Mouse (Mus musculus): ENCODE measurements around the gene Rtn3. TPM values are rescaled to one million over a fixed set of nuclear protein-coding genes. Genes with fewer than 3 reads are reported as not detected.
"Not testable (repeated sequence)": the region's sequence is repeated elsewhere in the genome, so short reads cannot be mapped to it uniquely, and the experiment has no call there.

The Rtn3 gene
- polyA plus RNA-seq, 1 experiment from 2014 or later = 371 TPM

- 57% methylated on average over 2 of the region's 2 CpGs for WGBS
- no peak overlapping the region for H3K9ac ChIP-seq (ENCODE audit: low read length)
- no peaks in the 10 kb centered on the region for H3K36me3 ChIP-seq (ENCODE audit: control insufficient read depth, insufficient read depth, low read length)
- no peak for ATAC-seq (ENCODE audit: low FRiP score)
- no peaks in the 10 kb centered on the region for H3K9me3 ChIP-seq (ENCODE audit: control insufficient read depth, low read length)
- no peak overlapping the region for H3K4me2 ChIP-seq
- no peak for DNase-seq (ENCODE audit: low spot score, missing footprints)
- H3K4me1 ChIP-seq (ENCODE audit: control insufficient read depth, insufficient read depth, low read length) = peaks cover 6% of the 10 kb centered on the region; the same call in 1 of the 2 replicates
- no peak overlapping the region for H3K4me3 ChIP-seq (ENCODE audit: low read depth, low read length)
- H3K27me3 ChIP-seq (ENCODE audit: control insufficient read depth, insufficient read depth, low read length) = no peaks in the 10 kb centered on the region
- H3K27ac ChIP-seq (ENCODE audit: low read depth, low read length) = no peak overlapping the region
These were observed 70.7 kb downstream of the Rtn3 start for GRCm38 (mm10) chr19:7412361-7412760.

DNA sequence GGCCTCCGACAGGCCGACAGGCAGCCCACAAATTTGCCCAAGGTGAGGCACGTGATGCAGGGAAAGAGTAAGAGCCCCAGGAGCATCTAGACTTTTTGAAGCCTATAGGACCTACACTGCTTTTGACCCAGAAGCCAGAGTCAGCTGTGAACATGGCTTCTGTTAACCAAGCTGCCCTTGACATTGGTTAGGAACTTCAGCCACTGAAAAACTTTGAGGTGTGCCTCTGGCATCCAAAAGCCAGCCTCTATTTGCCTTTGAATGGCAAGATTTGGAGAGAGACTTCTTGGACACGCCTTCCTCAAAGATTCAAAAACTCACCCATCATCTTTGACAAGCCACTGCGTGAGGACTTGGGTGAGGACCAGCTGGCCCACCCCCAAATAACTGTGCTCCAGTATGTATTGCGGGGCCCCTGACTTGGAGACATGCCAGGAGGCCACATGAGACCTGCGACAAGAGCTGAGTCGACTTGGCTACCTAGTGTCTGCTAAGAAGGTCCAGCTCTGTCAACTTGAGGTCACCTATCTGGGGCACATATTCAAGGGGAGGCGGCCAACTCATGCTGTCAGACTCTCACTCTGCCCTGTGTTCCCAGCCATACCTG, 78.4 kb downstream of the Rtn3 start:
- H3K4me2 ChIP-seq = no peak overlapping the region

GRCm38 (mm10) chr19:7400635-7401034, 82.4 kb downstream of the Rtn3 start:
- H3K9me3 ChIP-seq (ENCODE audit: control insufficient read depth, low read length) = no peaks in the 10 kb centered on the region; the same call in 1 of the 2 replicates
- ATAC-seq (ENCODE audit: low FRiP score) (no peak), DNase-seq (ENCODE audit: low spot score, missing footprints) (peak; percentile 88)
- no peak overlapping the region for H3K9ac ChIP-seq (ENCODE audit: low read length)
- no peak overlapping the region for H3K4me2 ChIP-seq
- no peaks in the 10 kb centered on the region; the same call in 1 of the 2 replicates for H3K27me3 ChIP-seq (ENCODE audit: control insufficient read depth, insufficient read depth, low read length)
- H3K4me1 ChIP-seq (ENCODE audit: control insufficient read depth, insufficient read depth, low read length) = no peaks in the 10 kb centered on the region
- 81% methylated on average over 11 of the region's 11 CpGs for WGBS
- no peak overlapping the region for H3K4me3 ChIP-seq (ENCODE audit: low read depth, low read length)
- no peak overlapping the region for H3K27ac ChIP-seq (ENCODE audit: low read depth, low read length)
- H3K36me3 ChIP-seq (ENCODE audit: control insufficient read depth, insufficient read depth, low read length) = no peaks in the 10 kb centered on the region

More for the DNA sequence above, 78.4 kb downstream of the Rtn3 start:
- Histone ChIP-seq H3K27me3 (ENCODE audit: control insufficient read depth, insufficient read depth, low read length) (no peaks in the 10 kb centered on the region), H3K36me3 (ENCODE audit: control insufficient read depth, insufficient read depth, low read length) (no peaks in the 10 kb centered on the region), H3K4me3 (ENCODE audit: low read depth, low read length) (no peak overlapping the region), H3K9me3 (ENCODE audit: control insufficient read depth, low read length) (no peaks in the 10 kb centered on the region), H3K9ac (ENCODE audit: low read length) (no peak overlapping the region), H3K4me1 (ENCODE audit: control insufficient read depth, insufficient read depth, low read length) (no peaks in the 10 kb centered on the region), H3K27ac (ENCODE audit: low read depth, low read length) (no peak overlapping the region)
- DNase-seq (ENCODE audit: low spot score, missing footprints) (no peak), ATAC-seq (ENCODE audit: low FRiP score) (no peak)
- 88% methylated on average over 9 of the region's 9 CpGs for WGBS

DNA sequence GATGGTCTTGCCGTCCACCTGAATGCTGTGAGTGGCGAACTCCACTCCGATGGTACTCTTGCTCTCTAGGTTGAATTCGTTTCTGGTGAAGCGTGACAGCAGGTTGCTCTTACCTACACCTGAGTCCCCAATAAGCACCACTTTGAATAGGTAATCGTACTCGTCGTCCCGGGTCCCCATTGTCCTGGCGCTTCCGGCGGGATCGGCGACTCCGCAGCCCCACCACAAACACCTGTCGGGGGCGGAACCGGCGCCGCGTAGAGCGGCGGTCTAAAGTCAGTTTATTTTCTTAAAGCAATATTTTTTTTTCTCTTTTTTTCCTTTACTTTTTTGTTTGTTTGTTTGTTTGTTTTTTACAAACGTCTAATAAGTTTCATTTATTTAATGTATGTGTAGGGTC, 84.2 kb downstream of the Rtn3 start:
- H3K27me3 ChIP-seq (ENCODE audit: control insufficient read depth, insufficient read depth, low read length); H3K27ac ChIP-seq (ENCODE audit: low read depth, low read length); H3K36me3 ChIP-seq (ENCODE audit: control insufficient read depth, insufficient read depth, low read length); H3K4me3 ChIP-seq (ENCODE audit: low read depth, low read length); H3K4me2 ChIP-seq; H3K4me1 ChIP-seq (ENCODE audit: control insufficient read depth, insufficient read depth, low read length); H3K9me3 ChIP-seq (ENCODE audit: control insufficient read depth, low read length); ATAC-seq (ENCODE audit: low FRiP score); H3K9ac ChIP-seq (ENCODE audit: low read length): not testable (repeated sequence)
- DNase-seq (ENCODE audit: low spot score, missing footprints) = peak; percentile 31
- 33% methylated on average over 24 of the region's 24 CpGs for WGBS

DNA sequence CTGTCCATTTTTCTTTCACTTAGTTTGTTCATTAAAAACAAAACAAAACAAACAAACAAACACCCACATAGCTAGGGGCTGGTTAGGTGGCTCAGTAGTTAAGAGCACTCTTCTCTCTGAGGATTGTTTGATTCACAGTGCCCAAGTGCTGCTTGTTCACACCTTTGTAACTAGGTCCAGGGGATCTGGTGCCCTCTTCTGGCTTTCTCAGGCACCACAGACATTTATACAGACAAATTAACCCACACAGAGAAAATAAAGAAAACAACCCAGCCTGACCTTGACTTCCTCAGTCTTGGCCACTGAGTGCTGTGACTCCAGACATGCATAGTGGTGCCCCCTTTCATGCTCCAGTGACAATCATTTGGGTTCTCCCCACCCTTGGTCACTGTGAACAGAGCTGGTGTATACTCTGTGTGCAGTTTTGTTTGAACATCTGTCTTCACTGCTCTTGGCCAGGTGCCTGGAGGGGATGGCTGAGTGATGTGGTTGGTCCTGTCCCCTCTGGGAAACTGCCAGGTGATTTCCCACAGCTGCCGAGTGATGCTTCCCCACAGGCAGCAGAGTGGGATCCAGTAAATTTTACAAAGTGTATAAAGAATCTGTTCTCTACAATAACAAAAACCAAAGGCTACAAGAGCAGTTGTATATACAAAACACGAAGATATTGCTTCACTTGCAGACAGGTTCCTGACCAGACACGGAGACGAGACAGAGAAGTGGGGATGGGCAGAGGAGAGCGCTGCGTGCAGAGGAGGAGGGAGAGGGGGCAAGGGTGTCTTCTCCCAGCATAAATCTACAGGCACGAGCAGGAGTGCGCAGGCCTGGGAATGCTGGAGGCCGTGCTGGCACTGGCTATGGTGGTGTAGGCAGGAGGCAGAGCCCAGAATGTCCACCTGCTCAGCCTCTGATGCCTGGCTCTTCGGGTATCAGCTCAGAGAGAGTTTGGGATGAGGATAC, 85.9 kb downstream of the Rtn3 start:
- H3K27ac ChIP-seq (ENCODE audit: low read depth, low read length); H3K9me3 ChIP-seq (ENCODE audit: control insufficient read depth, low read length); ATAC-seq (ENCODE audit: low FRiP score); H3K9ac ChIP-seq (ENCODE audit: low read length); H3K4me1 ChIP-seq (ENCODE audit: control insufficient read depth, insufficient read depth, low read length); H3K36me3 ChIP-seq (ENCODE audit: control insufficient read depth, insufficient read depth, low read length); H3K4me3 ChIP-seq (ENCODE audit: low read depth, low read length); H3K4me2 ChIP-seq; H3K27me3 ChIP-seq (ENCODE audit: control insufficient read depth, insufficient read depth, low read length): not testable (repeated sequence)
- 87% methylated on average over 9 of the region's 10 CpGs for WGBS
- peak; percentile 73 for DNase-seq (ENCODE audit: low spot score, missing footprints)

DNA sequence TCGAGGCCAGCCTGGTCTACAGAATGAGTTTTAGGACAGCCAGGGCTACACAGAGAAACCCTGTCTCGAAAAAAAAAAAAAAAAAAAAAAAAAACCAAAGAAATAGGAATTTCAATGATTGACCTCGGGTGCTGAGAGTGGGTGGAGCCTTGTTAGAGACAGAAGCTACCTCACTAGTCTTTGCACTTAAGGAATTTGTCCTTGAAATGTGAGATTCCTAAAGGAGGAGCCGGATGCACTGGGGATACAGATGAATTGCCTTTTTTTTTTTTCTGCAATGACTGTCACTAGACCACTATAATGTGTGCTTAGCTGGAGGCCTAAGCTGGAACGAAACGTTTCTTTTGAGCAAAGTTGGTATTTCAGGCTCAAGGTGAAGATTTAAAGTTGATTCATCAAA, 94.6 kb downstream of the Rtn3 start:
- no peak overlapping the region for H3K27ac ChIP-seq (ENCODE audit: low read depth, low read length)
- no peaks in the 10 kb centered on the region for H3K27me3 ChIP-seq (ENCODE audit: control insufficient read depth, insufficient read depth, low read length)
- ATAC-seq (ENCODE audit: low FRiP score) (no peak), DNase-seq (ENCODE audit: low spot score, missing footprints) (no peak)
- H3K4me2 ChIP-seq = no peak overlapping the region
- no peaks in the 10 kb centered on the region; the same call in 1 of the 2 replicates for H3K9me3 ChIP-seq (ENCODE audit: control insufficient read depth, low read length)
- no peaks in the 10 kb centered on the region for H3K36me3 ChIP-seq (ENCODE audit: control insufficient read depth, insufficient read depth, low read length)
- no peak overlapping the region for H3K4me3 ChIP-seq (ENCODE audit: low read depth, low read length)
- H3K4me1 ChIP-seq (ENCODE audit: control insufficient read depth, insufficient read depth, low read length) = peaks cover 6% of the 10 kb centered on the region
- 86% methylated on average over 6 of the region's 6 CpGs for WGBS
- no peak overlapping the region for H3K9ac ChIP-seq (ENCODE audit: low read length)

DNA sequence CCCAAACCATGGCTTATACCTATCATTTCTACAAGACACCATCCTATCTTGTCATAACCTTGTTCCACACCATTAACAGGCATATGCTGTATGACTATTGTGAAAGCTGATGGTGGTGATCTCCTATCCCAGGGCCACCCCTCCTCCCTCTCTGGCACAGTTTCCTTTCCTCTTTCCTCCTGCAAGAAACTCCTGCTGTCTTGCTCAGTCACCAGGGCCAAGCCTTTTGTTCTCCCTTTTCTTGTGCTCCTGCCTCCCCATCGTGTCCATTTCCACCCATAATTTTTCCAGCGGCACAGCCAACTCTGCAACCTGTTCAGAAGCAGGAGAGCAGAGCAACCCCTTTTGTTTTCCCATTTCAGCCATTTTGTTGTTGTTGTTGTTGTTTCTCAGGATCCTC, 97.0 kb downstream of the Rtn3 start:
- 63% methylated on average over 2 of the region's 2 CpGs for WGBS
- peak; percentile 59 for DNase-seq (ENCODE audit: low spot score, missing footprints)
- Histone ChIP-seq H3K4me2 (no peak overlapping the region), H3K27me3 (ENCODE audit: control insufficient read depth, insufficient read depth, low read length) (no peaks in the 10 kb centered on the region), H3K9ac (ENCODE audit: low read length) (no peak overlapping the region), H3K36me3 (ENCODE audit: control insufficient read depth, insufficient read depth, low read length) (no peaks in the 10 kb centered on the region), H3K4me3 (ENCODE audit: low read depth, low read length) (no peak overlapping the region), H3K9me3 (ENCODE audit: control insufficient read depth, low read length) (no peaks in the 10 kb centered on the region; the same call in 1 of the 2 replicates), H3K4me1 (ENCODE audit: control insufficient read depth, insufficient read depth, low read length) (peaks cover 16% of the 10 kb centered on the region), H3K27ac (ENCODE audit: low read depth, low read length) (no peak overlapping the region)
- no peak for ATAC-seq (ENCODE audit: low FRiP score)

GRCm38 (mm10) chr19:7382903-7383865, 99.9 kb downstream of the Rtn3 start, which contains the start of gene Spindoc:
Spindoc (minus strand) TSS chr19:7382994.
- ATAC-seq (ENCODE audit: low FRiP score) = peak; percentile 98
- H3K36me3 ChIP-seq (ENCODE audit: control insufficient read depth, insufficient read depth, low read length) = no peaks in the 10 kb centered on the region; the same call in 1 of the 2 replicates
- H3K9me3 ChIP-seq (ENCODE audit: control insufficient read depth, low read length) = no peaks in the 10 kb centered on the region; the same call in 1 of the 2 replicates
- peak within 1 kb of the TSS; percentile 68 for H3K4me2 ChIP-seq
- DNase-seq (ENCODE audit: low spot score, missing footprints) = peak; percentile 100
- H3K9ac ChIP-seq (ENCODE audit: low read length) = peak within 1 kb of the TSS; percentile 89
- H3K27ac ChIP-seq (ENCODE audit: low read depth, low read length) = peak within 1 kb of the TSS; percentile 96
- peaks cover 16% of the 10 kb centered on the region for H3K4me1 ChIP-seq (ENCODE audit: control insufficient read depth, insufficient read depth, low read length)
- under 1% methylated on average over 50 of the region's 52 CpGs for WGBS
- peak within 1 kb of the TSS; percentile 74 for H3K4me3 ChIP-seq (ENCODE audit: low read depth, low read length)
- no peaks in the 10 kb centered on the region for H3K27me3 ChIP-seq (ENCODE audit: control insufficient read depth, insufficient read depth, low read length)
